Mouse (Mus musculus) urinary bladder, postnatal 4 days (tissue): ENCODE measurements at regions not wholly inside any gene's neighbourhood (a gene's known extent, or its start where the extent isn't known, plus 50 kb on each side); places are given as distances from the start of the nearest gene placed in this dataset.

Experiments
- DNase-seq, 2 experiments: peaks; one replicate each; pipeline ENCODE4 v3.0.0; 2021 to 2022; ENCODE audit warnings: low spot score in 2 of 2

DNA sequence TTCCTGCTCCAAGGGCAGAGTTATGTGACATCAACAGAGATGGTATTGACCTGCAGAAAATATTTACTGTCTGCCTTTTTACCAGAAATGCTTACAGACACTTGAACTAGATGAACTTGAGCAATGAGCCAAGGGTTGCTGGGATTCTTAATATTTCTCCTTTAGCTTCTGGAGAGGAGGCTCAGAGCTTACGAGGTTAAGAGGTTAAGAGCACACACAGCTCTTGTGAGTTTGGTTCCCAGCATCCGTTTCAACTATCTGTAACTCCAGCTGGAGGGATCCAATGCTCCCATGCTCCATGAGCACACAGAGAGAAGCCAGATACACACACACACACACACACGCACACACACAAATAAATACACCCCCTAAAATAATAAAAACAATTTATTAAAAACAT, 114.7 kb upstream of the Fn1 start:
- DNase-seq, result no peak

DNA sequence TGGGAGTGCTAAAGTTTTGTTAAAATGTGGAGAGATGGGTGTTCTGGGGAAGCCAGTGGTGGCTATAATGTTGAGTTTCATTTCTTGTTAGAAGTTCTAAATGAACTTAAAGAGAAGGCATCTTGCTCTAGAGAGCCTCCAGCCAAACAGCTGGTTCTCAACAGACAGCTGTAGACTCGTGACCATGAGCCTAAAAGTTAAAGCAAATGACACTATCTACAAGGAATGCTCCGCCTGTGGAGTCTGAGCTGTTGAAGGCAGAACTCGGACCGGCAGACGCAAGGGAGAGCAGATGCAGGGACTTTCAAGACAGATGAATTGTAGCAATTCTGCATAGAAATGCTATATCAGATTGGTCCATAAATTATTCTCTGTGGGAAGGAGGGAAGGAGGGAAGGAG, 114.1 kb upstream of the Fn1 start:
- no peak for DNase-seq

DNA sequence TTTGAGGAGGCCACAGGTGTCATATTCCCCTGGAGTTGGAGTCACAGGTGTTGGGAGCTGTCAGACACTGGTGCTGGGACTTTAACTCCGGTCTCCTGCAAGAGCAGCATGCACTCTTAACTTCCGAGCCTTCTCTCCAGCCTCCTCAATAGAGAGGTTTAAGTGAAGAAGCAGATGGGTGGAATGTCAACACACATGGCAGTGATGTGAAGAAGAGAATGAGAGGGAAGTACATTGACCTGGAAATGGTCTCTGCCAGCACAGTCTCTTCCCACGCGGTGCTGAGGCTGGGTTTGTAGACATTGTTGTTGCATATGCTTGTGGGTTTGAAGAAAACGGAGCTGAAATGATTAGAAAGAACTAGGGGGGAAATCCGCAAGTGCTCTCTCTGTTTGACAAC, 112.0 kb upstream of the Fn1 start:
- DNase-seq, result no peak

DNA sequence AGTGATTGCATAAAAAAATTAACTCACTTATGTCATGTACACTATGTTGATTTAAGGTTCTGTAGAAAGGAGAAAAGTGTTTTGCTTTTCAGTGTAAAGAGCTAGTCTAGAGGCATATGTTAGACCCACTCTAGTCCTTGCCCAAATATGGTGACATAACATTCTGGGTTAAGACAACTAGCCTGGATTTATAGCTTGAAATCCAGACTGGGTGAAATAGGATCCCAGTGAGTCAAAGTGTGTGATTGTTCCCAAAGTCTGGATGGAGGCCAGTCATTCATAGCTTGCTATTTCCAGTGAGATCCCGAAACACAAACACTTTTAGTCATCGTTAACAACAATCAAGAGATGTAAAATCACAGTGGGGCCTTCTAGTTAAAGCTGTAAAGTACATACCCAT, 110.5 kb upstream of the Fn1 start:
- no peak for DNase-seq

DNA sequence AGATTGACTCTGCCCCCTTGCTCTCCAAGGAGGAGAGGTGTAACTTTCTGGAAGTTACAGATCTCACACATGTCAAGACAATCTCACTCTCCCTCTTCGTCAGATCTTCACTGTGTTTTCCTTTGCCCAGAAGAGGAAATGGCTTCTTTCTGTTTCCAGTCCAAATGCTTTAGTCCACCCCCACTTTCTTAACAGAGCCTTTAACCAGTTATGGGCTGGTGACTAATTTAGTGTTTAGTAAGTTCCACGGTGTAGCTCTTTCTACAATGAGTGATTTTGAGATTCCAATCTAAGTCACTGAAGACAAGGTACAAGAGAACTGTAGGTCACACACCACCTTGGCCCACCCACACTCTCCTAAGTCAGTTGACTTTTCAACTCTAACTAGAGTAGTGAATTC, 107.3 kb upstream of the Fn1 start:
- no peak for DNase-seq

DNA sequence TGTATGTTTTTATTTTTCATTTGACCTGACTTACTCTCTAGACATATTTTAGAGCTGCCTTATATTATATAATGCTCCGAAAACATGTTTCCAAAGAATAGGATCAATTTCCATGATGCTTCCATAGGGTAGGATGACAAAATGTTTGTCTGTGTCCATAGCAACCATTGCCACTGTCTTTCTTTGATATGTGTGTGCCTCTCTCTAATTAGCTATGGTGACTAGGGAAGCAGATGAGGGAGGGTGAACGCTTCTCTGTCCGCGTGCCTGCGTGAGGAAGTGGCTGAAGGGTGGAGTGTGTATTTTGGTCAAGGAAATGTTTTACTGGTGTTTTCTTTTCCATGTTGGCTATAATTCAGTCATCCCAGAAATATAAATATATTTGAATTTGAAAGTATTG, 104.2 kb upstream of the Fn1 start:
- DNase-seq, result no peak

DNA sequence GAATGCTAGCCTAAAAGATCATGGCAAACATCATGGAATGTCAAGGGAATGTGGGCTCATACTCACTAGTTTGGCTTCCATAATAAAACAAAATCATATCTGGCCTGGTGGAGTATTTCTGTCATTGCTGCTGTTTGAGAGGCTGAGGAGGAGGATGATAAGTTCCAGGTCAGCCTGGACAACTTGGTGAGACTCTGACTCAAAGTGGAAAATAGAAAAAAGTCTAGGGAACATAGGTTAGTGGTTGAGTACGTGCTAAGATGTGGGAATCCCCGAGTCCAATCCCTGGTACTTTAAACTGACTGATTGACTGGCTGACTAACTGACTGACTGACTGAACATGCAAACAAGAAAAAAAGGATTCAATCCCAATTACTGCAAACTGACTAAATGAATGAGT, 103.2 kb upstream of the Fn1 start:
- no peak for DNase-seq

DNA sequence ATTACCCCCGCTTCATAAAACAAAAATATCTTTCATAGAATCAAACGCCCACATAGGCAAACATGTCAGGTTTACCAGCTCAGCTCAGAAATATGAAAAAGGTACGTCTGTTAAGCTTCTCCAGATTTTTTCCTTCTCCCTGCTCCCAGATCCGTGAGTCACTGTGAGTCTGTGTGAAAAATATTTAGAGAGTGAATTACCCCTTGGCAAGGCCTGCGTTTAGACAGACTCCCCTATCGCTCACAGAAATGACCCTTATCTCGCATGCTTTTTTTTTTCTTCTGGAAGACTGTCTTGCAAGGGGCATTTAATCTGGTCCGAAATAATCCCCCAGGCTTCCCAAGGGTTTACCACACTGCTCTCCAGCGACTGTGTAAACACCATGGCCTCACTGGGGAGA, 102.4 kb upstream of the Fn1 start:
- DNase-seq, result no peak

DNA sequence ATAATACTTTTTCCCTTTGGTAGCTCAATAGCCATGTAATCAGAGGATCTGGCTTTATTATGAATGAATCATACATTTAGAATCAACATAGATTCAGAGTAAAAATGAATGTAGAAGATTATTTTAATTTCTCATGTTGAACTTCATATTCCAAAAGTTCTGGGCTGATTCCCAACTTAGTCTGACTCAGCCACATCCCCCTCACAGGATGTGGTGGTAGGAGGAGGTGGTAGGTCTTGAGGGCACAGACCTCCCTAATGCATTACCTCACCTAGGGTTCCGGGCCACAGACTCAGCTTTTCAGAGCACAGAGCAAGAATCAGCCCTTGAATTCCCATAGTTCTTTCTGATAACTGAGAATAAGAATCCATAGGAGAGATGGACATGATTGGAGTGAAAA, 99.4 kb upstream of the Fn1 start:
- no peak for DNase-seq

DNA sequence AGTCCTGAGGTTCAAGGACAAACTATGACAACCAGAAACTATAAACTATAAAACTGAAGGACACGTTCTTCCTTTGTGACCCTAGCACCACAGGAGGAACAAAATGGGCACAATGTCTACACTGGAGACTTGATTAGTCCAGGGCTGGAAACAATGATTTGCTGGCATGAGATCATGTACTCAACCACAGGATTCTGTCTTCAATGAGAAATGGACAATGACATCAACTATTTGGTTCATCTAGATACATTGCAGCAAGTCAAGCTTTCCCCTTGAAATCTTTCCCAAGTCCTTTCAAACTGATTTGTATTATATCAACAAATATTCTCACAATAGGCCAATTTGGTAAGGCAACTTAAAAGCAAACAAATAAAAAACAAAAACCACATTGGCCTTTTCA, 98.6 kb upstream of the Fn1 start:
- DNase-seq, result no peak

DNA sequence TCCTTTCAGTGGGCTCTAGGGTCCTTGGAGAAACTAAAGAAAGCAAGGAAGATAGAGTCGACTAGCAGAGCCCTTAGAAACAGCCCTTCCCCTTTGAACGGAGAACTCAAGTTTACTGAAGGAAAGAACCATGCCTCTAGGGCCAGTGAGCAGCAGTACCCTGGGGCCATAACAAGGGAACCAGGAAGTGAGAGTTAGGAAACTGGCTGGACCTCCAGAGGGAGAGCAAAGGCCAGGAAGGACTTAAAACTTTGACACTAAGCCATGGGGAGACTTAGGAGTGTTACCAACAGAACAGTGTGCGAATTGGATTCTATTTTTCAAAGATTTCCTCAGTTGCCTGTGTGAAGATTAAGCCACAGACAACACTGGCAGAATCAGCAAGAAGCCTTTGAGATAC, 82.6 kb upstream of the Fn1 start:
- DNase-seq, result no peak

DNA sequence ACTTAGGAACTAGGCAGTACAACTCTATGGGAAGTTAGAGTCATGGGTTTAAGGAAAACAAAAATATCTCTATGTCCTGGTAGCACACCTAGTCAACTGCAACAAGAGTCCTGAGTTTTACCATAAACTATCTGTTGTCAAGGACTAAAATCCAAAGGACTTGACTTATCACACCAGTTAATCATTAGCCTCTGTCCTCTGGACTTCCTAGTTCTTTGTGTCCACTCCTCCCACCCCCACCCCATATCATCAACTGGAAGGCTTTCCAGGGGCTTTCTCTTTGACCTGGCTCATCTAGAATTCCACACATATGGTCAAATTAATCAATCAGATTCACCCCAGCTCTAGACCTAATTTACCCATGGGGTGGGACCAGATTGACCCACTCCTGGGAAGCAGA, 78.6 kb upstream of the Fn1 start:
- DNase-seq, result no peak

DNA sequence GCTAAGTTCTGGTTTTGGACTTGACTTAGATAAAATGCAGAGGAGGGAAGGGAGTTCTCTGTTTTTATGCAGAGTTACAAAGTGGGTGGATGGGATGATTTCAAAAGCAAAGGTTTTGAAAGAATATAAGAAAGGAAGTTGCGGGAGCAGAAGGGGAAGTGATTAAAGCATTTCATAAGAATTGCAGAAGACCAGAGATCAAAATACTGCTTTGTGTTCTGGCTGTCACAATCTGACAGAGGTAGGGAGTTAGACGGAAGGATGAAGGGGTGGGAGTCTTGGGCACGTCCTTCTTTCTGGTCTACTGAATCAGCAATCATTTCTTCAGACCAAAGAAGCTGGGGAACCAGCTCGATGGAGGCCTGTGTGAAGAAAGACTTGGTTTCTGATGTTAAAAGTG, 78.0 kb upstream of the Fn1 start:
- no peak for DNase-seq

DNA sequence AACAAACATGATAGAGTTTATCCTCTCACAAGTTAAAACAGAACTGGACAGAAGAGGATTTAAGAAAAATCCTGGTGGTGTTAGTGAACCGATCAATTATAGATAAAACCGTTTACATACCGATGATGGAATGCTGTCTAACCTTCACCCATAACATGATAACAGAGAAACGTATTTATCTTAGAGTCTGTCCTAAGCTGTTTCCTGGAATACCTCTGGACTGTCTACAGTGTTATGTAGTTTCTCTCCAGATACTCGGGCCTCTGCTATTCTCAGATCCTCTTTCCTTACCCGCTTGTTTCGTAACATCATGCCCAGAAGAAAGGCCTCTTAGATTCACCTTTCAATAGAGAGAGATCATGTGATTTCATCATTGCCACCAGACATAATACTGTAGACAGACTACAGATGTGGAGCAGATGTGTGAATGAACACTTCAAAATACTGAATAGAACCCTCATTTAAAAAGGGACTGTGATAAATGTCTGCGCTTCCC, 75.9 kb upstream of the Fn1 start:
- DNase-seq, result no peak

DNA sequence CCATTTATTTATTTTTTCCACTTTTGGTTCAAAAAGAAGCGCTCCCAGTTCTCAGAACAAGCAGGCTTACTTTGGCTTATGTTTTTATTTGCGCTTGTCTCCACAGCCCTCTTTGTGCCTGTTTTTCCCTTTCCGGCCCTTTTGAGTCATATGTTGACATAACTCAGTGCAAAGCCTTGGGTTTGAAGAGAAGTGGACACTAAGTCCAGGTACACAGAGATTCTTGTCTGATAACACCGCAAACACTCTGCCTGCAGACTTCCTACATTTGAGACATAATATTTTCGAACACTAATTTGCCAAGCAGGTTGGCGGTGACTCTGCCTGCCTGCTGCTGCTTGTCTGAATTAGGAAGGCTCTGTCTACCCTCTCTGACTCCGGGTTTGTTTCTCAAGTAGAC, 70.8 kb upstream of the Fn1 start:
- no peak for DNase-seq

DNA sequence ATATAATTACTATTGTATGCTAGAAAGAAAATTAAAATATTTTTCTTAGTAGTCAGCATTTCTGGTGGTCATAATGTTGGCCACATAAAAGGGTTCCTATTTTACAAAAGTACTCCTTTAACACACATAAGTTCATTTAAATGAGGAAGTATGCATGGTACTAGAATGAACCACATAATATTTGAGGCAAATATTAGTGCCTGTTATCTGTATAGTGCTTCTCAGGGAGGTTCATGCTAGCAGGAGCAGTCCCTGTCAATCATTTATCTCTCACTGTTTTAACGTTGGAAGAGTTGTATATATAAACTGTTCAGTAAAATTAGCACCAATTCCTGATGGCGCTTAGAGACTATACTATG, 70.0 kb upstream of the Fn1 start:
- DNase-seq, result no peak

DNA sequence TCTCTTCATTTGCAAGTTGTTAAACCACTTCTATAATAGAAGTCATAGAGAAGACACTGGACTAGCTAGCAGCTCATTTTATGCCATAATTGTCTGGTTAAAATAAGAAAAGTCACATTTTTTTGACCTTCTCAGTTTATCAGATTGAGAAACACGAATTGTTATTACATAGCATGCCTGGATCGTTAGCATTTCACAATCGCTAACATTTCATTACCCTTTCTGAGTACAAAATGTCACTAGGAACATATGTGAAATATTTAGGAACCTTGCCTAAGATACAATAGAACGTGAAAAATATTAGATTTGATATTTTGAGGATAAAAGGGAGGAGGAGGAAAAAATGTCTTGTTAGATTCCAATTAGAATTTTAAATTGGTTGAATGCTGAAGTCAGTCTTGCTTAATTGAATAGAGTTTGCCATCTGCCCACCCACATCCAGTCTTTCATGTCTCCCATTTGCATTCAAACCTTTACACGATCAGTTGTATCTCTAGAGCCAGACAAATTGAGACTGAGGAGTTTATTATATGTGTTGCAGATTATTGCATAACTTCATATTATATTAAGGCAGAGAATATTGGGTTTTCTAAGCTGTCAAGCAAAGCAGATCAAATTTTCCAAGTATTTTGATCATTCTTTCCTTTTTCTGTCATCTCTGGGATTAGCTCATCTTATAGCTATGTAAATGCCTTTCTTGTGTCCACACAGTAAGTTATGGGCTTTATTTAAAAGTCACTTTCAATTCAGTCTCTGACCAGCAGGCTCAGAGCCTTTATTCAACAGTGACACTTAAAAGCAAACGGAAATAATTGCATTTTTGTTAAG, 69.4 kb upstream of the Fn1 start:
- no peak for DNase-seq
